Mouse (Mus musculus): ENCODE measurements around the gene Rp9. TPM values are rescaled to one million over a fixed set of nuclear protein-coding genes. Genes with fewer than 3 reads are reported as not detected.

Gene Rp9
- polyA plus RNA-seq, 1 experiment from 2014 or later = 69.4 TPM

DNA sequence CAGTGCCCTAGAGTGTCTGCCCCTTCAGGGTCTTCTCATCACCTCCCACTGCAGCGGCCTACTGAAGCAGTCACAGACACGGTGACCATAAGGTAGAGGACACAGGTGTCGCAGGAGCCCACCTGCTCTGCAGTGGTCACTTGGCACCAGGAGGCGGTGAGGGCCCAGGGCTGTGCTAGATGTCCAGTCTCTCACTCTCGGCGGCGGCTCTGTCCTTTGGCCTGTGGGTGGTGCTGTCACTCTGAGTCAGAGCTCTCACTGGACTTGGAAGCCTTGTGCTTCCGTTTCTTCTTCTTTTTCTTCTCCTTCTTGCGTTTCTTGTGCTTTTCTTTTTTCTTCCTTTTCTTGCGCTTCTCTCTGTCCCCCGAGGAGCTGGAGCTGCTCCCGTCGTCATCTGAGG is 21.1 kb downstream of the Rp9 start:
- peaks cover 69% of the 10 kb centered on the region for H3K36me3 ChIP-seq (replicated peaks; ENCODE audit: control insufficient read depth, insufficient read depth)
- H3K27ac ChIP-seq = no peak overlapping the region
- H3K4me3 ChIP-seq (replicated peaks; ENCODE audit: low read length) = no peak overlapping the region
- DNase-seq (ENCODE audit: low spot score) (no peak), ATAC-seq (ENCODE audit: low FRiP score) (no peak)
- H3K4me1 ChIP-seq (replicated peaks; ENCODE audit: control insufficient read depth, insufficient read depth, low read length) = no peaks in the 10 kb centered on the region
- H3K4me2 ChIP-seq (replicated peaks) = no peak overlapping the region
- H3K9me3 ChIP-seq (ENCODE audit: control insufficient read depth, low read length) = no peaks in the 10 kb centered on the region
- WGBS = 87% methylated on average over 13 of the region's 13 CpGs
- no peak overlapping the region for H3K9ac ChIP-seq
- H3K27me3 ChIP-seq (ENCODE audit: control insufficient read depth, insufficient read depth, low read length) = no peaks in the 10 kb centered on the region

DNA sequence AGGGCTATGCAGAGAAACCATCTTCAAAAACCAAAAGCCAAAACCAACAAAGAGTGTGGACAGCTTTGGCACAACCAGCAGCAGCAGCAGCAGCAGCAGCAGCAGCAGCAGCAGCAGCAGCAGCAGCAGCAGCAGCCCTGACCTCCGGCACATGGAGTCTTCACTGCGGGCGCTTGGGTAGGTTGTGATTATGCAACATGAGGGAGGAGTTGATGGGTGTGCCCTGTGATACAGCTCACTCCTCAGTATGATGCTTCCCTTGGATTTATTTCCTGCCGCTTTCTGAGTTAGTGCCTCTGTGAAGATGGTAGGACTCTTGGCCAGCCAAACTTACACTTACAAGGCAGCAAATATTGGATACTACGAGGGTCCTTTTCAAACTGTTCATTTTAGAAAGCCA is 22.3 kb downstream of the Rp9 start:
- no peak overlapping the region for H3K27ac ChIP-seq
- H3K27me3 ChIP-seq (ENCODE audit: control insufficient read depth, insufficient read depth, low read length) = no peaks in the 10 kb centered on the region
- no peaks in the 10 kb centered on the region for H3K4me1 ChIP-seq (replicated peaks; ENCODE audit: control insufficient read depth, insufficient read depth, low read length)
- DNase-seq (ENCODE audit: low spot score) (no peak), ATAC-seq (ENCODE audit: low FRiP score) (no peak)
- H3K9ac ChIP-seq = no peak overlapping the region
- H3K4me2 ChIP-seq (replicated peaks) = no peak overlapping the region
- 95% methylated on average over 5 of the region's 5 CpGs for WGBS
- no peak overlapping the region for H3K4me3 ChIP-seq (replicated peaks; ENCODE audit: low read length)
- H3K36me3 ChIP-seq (replicated peaks; ENCODE audit: control insufficient read depth, insufficient read depth) = peaks cover 61% of the 10 kb centered on the region
- no peaks in the 10 kb centered on the region for H3K9me3 ChIP-seq (ENCODE audit: control insufficient read depth, low read length)

DNA sequence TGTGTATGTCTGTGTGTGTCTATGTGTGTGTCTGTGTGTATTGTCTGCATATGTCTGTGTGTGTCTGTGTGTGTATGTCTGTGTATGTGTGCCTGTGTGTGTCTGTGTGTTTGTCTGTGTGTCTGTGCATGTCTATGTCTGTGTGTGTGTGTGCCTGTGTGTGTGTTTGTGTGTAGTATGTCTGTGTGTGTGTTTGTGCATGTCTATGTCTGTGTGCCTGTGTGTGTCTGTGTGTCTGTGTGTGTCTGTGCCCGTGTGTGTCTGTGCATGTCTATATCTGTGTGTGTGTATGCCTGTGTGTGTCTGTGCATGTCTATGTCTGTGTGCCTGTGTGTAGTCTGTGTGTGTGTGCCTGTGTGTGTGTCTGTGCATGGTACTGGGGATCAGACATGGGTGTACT is 24.4 kb downstream of the Rp9 start:
- H3K27ac ChIP-seq = no peak overlapping the region
- DNase-seq (ENCODE audit: low spot score) = no peak
- no peaks in the 10 kb centered on the region for H3K9me3 ChIP-seq (ENCODE audit: control insufficient read depth, low read length)
- no peak overlapping the region for H3K4me3 ChIP-seq (replicated peaks; ENCODE audit: low read length)
- peaks cover 40% of the 10 kb centered on the region for H3K36me3 ChIP-seq (replicated peaks; ENCODE audit: control insufficient read depth, insufficient read depth)
- WGBS = 91% methylated on average over 1 of the region's 1 CpGs
- no peak overlapping the region for H3K9ac ChIP-seq
- H3K4me1 ChIP-seq (replicated peaks; ENCODE audit: control insufficient read depth, insufficient read depth, low read length) = no peaks in the 10 kb centered on the region
- no peak overlapping the region for H3K4me2 ChIP-seq (replicated peaks)
- no peak for ATAC-seq (ENCODE audit: low FRiP score)
- H3K27me3 ChIP-seq (ENCODE audit: control insufficient read depth, insufficient read depth, low read length) = no peaks in the 10 kb centered on the region

DNA sequence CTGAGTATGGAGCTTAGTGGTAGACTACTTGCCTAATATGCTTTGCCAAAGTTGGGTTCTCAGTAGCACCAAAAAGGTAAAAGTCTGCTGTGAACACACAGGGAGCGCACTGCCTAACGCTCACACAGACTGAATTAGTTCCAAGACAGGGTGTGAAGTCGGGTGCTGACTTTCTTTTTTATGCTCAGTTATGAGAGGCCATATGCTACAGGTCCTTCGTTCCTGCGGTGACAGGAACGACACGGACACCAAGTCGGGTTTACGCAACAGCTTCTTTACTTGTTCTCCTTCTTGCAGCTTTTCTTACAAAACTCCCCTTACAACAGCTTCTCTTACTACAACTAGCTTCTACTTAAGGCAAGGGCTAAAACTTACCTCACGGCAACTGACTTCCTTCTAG is 26.4 kb downstream of the Rp9 start:
- DNase-seq (ENCODE audit: low spot score) = no peak

DNA sequence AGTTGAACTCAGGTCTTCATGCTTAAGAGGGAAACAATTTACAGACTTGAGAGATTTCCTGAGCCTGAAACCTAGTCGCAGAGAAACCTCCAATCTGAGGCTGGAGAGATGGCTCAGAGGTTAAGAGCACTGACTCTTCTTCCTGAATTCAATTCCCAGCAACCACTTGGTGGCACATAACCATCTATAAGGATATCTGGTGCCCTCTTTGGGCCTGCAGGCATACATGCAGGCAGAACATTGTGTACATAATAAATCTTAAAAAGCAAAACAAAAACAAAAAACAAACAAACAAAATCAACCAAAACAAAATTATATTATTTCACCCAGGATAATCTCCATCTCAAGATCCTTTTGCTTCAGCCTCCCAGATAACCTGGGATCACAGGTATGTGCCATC is 30.7 kb downstream of the Rp9 start:
- no peak overlapping the region for H3K9ac ChIP-seq
- H3K4me2 ChIP-seq (replicated peaks) = no peak overlapping the region
- H3K4me3 ChIP-seq (replicated peaks; ENCODE audit: low read length) = no peak overlapping the region
- H3K27ac ChIP-seq = no peak overlapping the region
- ATAC-seq (ENCODE audit: low FRiP score) (no peak), DNase-seq (ENCODE audit: low spot score) (no peak)
- WGBS = 77% methylated on average over 1 of the region's 1 CpGs
- peaks cover 12% of the 10 kb centered on the region for H3K36me3 ChIP-seq (replicated peaks; ENCODE audit: control insufficient read depth, insufficient read depth)
- no peaks in the 10 kb centered on the region for H3K4me1 ChIP-seq (replicated peaks; ENCODE audit: control insufficient read depth, insufficient read depth, low read length)
- H3K9me3 ChIP-seq (ENCODE audit: control insufficient read depth, low read length) = no peaks in the 10 kb centered on the region
- no peaks in the 10 kb centered on the region for H3K27me3 ChIP-seq (ENCODE audit: control insufficient read depth, insufficient read depth, low read length)

More for the DNA sequence above, 26.4 kb downstream of the Rp9 start:
- no peak overlapping the region for H3K27ac ChIP-seq
- H3K9me3 ChIP-seq (ENCODE audit: control insufficient read depth, low read length) = no peaks in the 10 kb centered on the region
- 93% methylated on average over 10 of the region's 10 CpGs for WGBS
- H3K4me1 ChIP-seq (replicated peaks; ENCODE audit: control insufficient read depth, insufficient read depth, low read length) = no peaks in the 10 kb centered on the region
- H3K9ac ChIP-seq = no peak overlapping the region
- peaks cover 20% of the 10 kb centered on the region for H3K36me3 ChIP-seq (replicated peaks; ENCODE audit: control insufficient read depth, insufficient read depth)
- no peak overlapping the region for H3K4me3 ChIP-seq (replicated peaks; ENCODE audit: low read length)
- no peaks in the 10 kb centered on the region for H3K27me3 ChIP-seq (ENCODE audit: control insufficient read depth, insufficient read depth, low read length)
- ATAC-seq (ENCODE audit: low FRiP score) = no peak
- no peak overlapping the region for H3K4me2 ChIP-seq (replicated peaks)

DNA sequence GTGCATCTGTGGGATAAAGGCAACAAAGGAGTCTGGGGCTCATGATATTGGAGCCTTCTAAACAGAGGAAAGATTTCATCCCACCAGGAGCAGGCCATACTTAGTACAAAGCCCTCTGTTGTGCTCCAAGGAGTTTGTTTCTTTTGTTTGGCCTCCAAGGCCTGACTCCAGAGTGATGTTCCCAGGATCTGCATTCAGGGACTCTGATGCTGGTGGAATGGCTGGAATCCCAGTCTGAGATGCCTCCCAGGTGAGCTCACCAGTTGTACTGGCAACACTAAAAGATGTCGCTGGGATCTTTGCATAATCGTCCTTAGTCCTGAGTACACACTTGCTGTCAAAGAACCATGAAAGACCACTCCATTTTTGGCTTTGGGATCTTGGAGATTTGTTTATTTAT is 35.4 kb downstream of the Rp9 start:
- Histone ChIP-seq H3K9me3 (ENCODE audit: control insufficient read depth, low read length) (no peaks in the 10 kb centered on the region), H3K4me3 (replicated peaks; ENCODE audit: low read length) (no peak overlapping the region), H3K27me3 (ENCODE audit: control insufficient read depth, insufficient read depth, low read length) (no peaks in the 10 kb centered on the region), H3K4me2 (replicated peaks) (no peak overlapping the region), H3K36me3 (replicated peaks; ENCODE audit: control insufficient read depth, insufficient read depth) (peaks cover 8% of the 10 kb centered on the region; the same call in 1 of the 2 replicates), H3K4me1 (replicated peaks; ENCODE audit: control insufficient read depth, insufficient read depth, low read length) (no peaks in the 10 kb centered on the region), H3K27ac (no peak overlapping the region), H3K9ac (no peak overlapping the region)
- no peak for DNase-seq (ENCODE audit: low spot score)
- WGBS = 91% methylated on average over 2 of the region's 2 CpGs
- ATAC-seq (ENCODE audit: low FRiP score) = no peak

DNA sequence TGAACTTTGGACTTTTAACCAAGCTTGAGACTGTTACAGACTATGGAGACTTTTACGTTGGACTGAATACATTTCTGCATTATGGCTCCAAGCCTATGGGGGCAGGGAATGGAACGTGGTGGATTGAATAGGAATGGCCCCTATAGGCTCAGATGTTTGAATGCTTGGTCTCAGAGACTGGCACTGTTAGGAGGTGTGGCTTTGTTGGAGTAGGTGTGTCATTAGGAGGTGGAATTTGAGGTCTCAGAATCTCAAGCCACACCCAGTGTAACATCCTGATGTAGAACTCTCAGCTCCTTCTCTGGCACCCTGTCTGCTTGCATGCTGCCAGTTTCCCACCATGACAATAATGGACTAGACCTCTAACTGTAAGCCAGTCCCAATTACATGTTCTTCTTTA is 36.3 kb downstream of the Rp9 start:
- no peak overlapping the region for H3K4me3 ChIP-seq (replicated peaks; ENCODE audit: low read length)
- WGBS = 79% methylated on average over 2 of the region's 2 CpGs
- no peaks in the 10 kb centered on the region for H3K27me3 ChIP-seq (ENCODE audit: control insufficient read depth, insufficient read depth, low read length)
- no peak for ATAC-seq (ENCODE audit: low FRiP score)
- peaks cover 8% of the 10 kb centered on the region; the same call in 1 of the 2 replicates for H3K36me3 ChIP-seq (replicated peaks; ENCODE audit: control insufficient read depth, insufficient read depth)
- no peaks in the 10 kb centered on the region for H3K9me3 ChIP-seq (ENCODE audit: control insufficient read depth, low read length)
- H3K4me2 ChIP-seq (replicated peaks) = no peak overlapping the region
- no peaks in the 10 kb centered on the region for H3K4me1 ChIP-seq (replicated peaks; ENCODE audit: control insufficient read depth, insufficient read depth, low read length)
- no peak overlapping the region for H3K27ac ChIP-seq
- no peak overlapping the region for H3K9ac ChIP-seq
- DNase-seq (ENCODE audit: low spot score) = no peak

DNA sequence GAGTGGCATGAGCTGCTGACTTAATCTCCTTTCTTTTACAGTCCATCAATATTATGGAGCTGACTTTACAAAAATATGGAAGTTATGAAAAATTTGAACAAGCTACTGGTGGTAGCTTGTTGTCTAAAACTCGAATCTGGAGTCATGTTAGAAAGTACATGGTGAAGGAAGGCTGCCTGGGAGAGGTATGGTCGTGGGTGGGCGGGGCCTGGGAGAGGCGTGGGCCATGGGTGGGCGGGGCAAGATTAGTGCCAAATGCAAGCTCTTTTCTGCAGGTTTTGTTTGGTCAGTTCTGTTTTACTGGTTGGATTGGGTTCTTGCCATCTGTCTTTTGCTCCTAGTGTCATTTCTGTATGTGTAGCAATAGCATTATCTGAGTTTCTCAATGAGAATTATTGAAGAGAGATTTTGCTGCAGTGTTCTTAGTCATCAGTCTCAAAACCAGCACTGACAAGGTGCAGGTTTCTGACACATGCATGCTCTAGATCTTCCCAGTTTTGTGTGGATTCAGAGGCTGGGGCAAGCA is 39.2 kb downstream of the Rp9 start:
- WGBS = 55% methylated on average over 5 of the region's 5 CpGs

DNA sequence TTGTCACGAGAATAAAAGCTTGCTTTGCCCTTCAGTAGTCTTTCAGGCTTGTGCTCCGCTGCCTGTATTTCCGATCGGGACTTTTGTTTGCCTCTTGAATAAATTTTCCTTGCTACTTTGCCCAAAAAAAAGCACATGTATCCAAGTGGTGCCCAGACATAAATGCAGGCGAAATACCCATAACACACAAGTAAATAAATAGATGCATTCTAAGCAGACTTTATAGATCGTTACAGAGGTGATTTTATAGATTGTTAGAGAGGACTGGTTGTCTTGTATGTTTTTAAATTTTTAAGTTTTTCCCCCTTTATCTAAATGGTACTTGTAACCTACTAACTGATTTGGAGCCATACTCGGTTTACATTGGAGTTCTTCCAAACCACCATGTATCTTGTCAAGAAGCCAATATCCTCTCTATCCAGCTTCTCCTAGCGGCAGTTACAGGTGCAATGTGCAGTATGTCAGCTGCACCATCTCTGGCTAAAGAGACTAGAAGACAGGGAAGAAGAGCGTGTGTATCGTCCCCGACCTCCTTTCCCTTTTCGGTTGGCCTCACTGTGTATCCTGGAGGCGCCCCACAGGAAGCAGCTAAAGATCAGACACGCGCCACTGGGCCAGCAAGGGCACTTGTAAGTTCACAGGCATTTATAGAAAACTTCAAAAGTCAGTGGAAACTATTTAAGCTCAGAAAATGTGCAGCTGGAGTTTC is 39.9 kb downstream of the Rp9 start:
- no peaks in the 10 kb centered on the region for H3K27me3 ChIP-seq (ENCODE audit: control insufficient read depth, insufficient read depth, low read length)
- no peak for ATAC-seq (ENCODE audit: low FRiP score)
- 61% methylated on average over 15 of the region's 15 CpGs for WGBS

More for the DNA sequence above, 39.2 kb downstream of the Rp9 start:
- DNase-seq (ENCODE audit: low spot score) (no peak), ATAC-seq (ENCODE audit: low FRiP score) (no peak)
- Histone ChIP-seq H3K36me3 (replicated peaks; ENCODE audit: control insufficient read depth, insufficient read depth) (no peaks in the 10 kb centered on the region; the same call in 1 of the 2 replicates), H3K9ac (no peak overlapping the region), H3K4me1 (replicated peaks; ENCODE audit: control insufficient read depth, insufficient read depth, low read length) (no peaks in the 10 kb centered on the region), H3K4me3 (replicated peaks; ENCODE audit: low read length) (no peak overlapping the region), H3K4me2 (replicated peaks) (no peak overlapping the region), H3K9me3 (ENCODE audit: control insufficient read depth, low read length) (no peaks in the 10 kb centered on the region), H3K27ac (no peak overlapping the region), H3K27me3 (ENCODE audit: control insufficient read depth, insufficient read depth, low read length) (no peaks in the 10 kb centered on the region)

More for the DNA sequence above, 39.9 kb downstream of the Rp9 start:
- Histone ChIP-seq H3K36me3 (replicated peaks; ENCODE audit: control insufficient read depth, insufficient read depth) (no peaks in the 10 kb centered on the region), H3K9me3 (ENCODE audit: control insufficient read depth, low read length) (no peaks in the 10 kb centered on the region), H3K4me1 (replicated peaks; ENCODE audit: control insufficient read depth, insufficient read depth, low read length) (no peaks in the 10 kb centered on the region), H3K4me2 (replicated peaks) (no peak overlapping the region), H3K9ac (no peak overlapping the region), H3K27ac (no peak overlapping the region), H3K4me3 (replicated peaks; ENCODE audit: low read length) (no peak overlapping the region)
- DNase-seq (ENCODE audit: low spot score) = no peak

Data from hindbrain, embryonic 14.5 days (tissue).